Mouse (Mus musculus) liver, embryonic 11.5 days (tissue): ENCODE data around the gene Gm10283. TPM values are rescaled to one million over a fixed set of nuclear protein-coding genes. Genes with fewer than 3 reads are reported as not detected.

Source experiments
- ATAC-seq: fragments of 200-750 bp; cut with Nextera tagmentation; replicated peaks from 2 replicates; pipeline ENCODE4 v1.8.0; 2017; ENCODE audit warnings: moderate number of reproducible peaks, mild to moderate bottlenecking, moderate TSS enrichment, moderate library complexity; ENCODE audit not compliant: low FRiP score
- DNase-seq: peaks from one replicate; pipeline ENCODE4 v3.0.0-alpha.2; 2017; ENCODE audit warnings: low spot score
- H3K27ac ChIP-seq: fragments of 300-500 bp; sonication (generic); 2 replicates; pipeline ENCODE4 v1.5.1; 2014; ENCODE audit warnings: mild to moderate bottlenecking, low read depth, low read length, control low read depth
- H3K27me3 ChIP-seq: fragments of 300-500 bp; sonication (generic); replicated peaks from 2 replicates; pipeline ENCODE4 v1.6.1; 2014; ENCODE audit warnings: low read length, mixed read lengths; ENCODE audit not compliant: control insufficient read depth, insufficient read depth
- H3K36me3 ChIP-seq: fragments of 300-500 bp; sonication (generic); 2 replicates; pipeline ENCODE4 v1.6.1; 2014; ENCODE audit warnings: mild to moderate bottlenecking, low read length, moderate library complexity, mixed read lengths; ENCODE audit not compliant: control insufficient read depth, insufficient read depth
- H3K4me1 ChIP-seq: fragments of 300-500 bp; sonication (generic); replicated peaks from 2 replicates; pipeline ENCODE4 v1.6.1; 2014; ENCODE audit warnings: low read length, mixed read lengths; ENCODE audit not compliant: control insufficient read depth, insufficient read depth
- H3K4me2 ChIP-seq: fragments of 300-500 bp; sonication (generic); 2 replicates; pipeline ENCODE4 v1.6.1; 2014; ENCODE audit warnings: mild to moderate bottlenecking, control low read depth, moderate library complexity
- H3K4me3 ChIP-seq: fragments of 300-500 bp; sonication (generic); 2 replicates; pipeline ENCODE4 v1.5.1; 2014; ENCODE audit warnings: low read depth, low read length, control low read depth
- H3K9ac ChIP-seq: fragments of 300-500 bp; sonication (generic); 2 replicates; pipeline ENCODE4 v1.6.1; 2014; ENCODE audit warnings: low read depth, low read length, control low read depth
- H3K9me3 ChIP-seq: fragments of 300-500 bp; sonication (generic); 2 replicates; pipeline ENCODE4 v1.6.1; 2016; ENCODE audit warnings: low read length, inconsistent platforms, mixed read lengths; ENCODE audit not compliant: control insufficient read depth
- WGBS: fragments of 180-500 bp; shearing (Covaris S2); extraction: QIAGEN DNeasy Blood & Tissue Kit; methylation state at CpG from one replicate; pipeline ENCODE4 v1.1.7; 2014; 5-methylcytosine and 5-hydroxymethylcytosine counted together
- polyA plus RNA-seq: library from polyadenylated mRNA; unstranded; fragments of >200 nt; fragmentation: Nextera tagmentation; extraction: Ambion mirVana; gene quantifications from 2 replicates; pipeline ENCODE4 v1.2.1, GENCODE M21; 2014

Gm10283 gene
- polyA plus RNA-seq, 1 experiment from 2014 or later, result not detected

DNA sequence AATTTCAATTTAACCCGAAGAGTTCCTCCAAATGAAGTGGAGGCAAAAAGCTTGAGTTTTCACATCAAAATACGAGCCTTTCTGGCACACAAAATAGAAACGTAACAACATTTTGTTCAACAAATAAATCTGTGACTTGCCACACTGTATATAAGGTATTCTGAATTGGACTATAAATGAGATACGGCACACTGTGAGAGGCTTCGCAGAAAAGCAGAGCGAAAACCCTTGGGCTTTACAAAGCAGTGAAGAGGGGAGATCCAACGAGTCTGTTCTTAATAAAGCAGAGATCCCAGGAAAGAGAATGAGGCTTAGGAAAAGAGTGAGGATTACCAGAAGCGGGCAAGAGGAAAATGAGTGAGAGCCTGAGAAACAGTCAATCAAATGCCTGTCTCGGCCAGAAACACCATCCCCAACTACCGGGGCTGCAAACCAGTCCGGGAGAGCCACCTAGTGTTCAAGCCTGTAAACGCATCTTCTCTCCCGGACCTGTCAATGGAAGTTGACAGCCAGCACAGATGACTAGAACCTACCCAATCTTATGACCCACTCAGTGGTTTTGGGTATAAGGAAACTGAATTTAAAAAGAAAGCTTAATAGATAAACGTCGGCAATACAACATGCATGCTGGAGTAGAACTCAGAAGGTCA lies 36.2 kb downstream of the Gm10283 start:
- Histone ChIP-seq H3K9ac (no peak overlapping the region), H3K36me3 (no peaks in the 10 kb centered on the region), H3K4me2 (no peak overlapping the region), H3K4me3 (no peak overlapping the region), H3K27ac (no peak overlapping the region), H3K9me3 (no peaks in the 10 kb centered on the region), H3K27me3 (no peaks in the 10 kb centered on the region), H3K4me1 (no peaks in the 10 kb centered on the region)
- peak; percentile 36 for DNase-seq
- 40% methylated on average over 15 of the region's 15 CpGs for WGBS
- ATAC-seq, result no peak

DNA sequence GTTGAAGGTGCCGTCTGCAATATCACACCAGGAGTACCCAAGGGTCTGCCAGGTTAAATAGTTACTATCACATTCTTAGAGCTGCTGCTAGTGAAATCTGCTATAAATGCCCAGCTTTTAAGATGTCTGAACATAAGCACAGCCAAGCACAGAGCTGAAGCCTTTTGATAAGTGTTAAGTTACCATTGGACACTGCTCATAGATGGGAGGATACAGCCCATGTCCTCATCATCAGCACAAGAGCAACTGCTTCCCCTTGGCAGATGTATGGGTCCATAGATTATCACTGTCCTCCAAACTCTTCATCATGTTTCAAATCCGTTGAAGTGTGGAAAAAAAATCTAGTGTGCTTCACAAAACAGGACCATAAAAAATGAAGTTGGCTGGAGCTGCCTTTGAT lies 53.7 kb downstream of the Gm10283 start:
- 58% methylated on average over 2 of the region's 2 CpGs for WGBS
- Histone ChIP-seq H3K27ac (no peak overlapping the region), H3K9ac (no peak overlapping the region), H3K4me3 (no peak overlapping the region), H3K4me1 (no peaks in the 10 kb centered on the region), H3K36me3 (no peaks in the 10 kb centered on the region), H3K4me2 (no peak overlapping the region), H3K9me3 (no peaks in the 10 kb centered on the region), H3K27me3 (no peaks in the 10 kb centered on the region)
- ATAC-seq, result no peak
- no peak for DNase-seq

- Histone ChIP-seq H3K4me2 (no peak overlapping the region), H3K9me3 (no peaks in the 10 kb centered on the region), H3K4me1 (no peaks in the 10 kb centered on the region), H3K9ac (no peak overlapping the region), H3K27me3 (no peaks in the 10 kb centered on the region), H3K4me3 (no peak overlapping the region), H3K27ac (no peak overlapping the region), H3K36me3 (no peaks in the 10 kb centered on the region)
- 65% methylated on average over 6 of the region's 6 CpGs for WGBS
- DNase-seq (no peak), ATAC-seq (no peak)
Measured at GRCm38 (mm10) chr8:60444989-60445388, 58.0 kb downstream of the Gm10283 start.

DNA sequence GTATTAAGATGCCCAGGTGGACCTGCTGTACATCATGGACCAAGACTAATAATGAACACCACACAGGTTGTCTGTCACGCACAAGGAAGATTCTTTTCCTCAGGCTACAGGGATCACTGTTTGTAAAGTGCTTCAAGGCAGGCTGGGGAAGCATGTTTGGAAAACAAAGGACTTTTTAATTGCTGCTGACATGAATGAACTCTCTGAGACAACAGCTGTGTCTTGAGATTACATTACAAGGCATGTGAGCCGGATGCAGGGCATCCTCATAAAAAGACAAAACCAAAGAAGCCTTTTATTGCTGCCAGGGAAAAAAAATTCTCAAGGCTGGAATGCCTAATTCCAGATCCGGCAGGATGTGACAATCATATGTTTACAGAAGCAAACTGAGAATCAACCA lies 64.4 kb downstream of the Gm10283 start:
- H3K4me2 ChIP-seq, result no peak overlapping the region
- no peaks in the 10 kb centered on the region for H3K9me3 ChIP-seq
- ATAC-seq, result no peak
- H3K4me3 ChIP-seq, result no peak overlapping the region
- no peak overlapping the region for H3K27ac ChIP-seq
- no peak overlapping the region for H3K9ac ChIP-seq
- DNase-seq, result no peak
- H3K4me1 ChIP-seq, result no peaks in the 10 kb centered on the region
- H3K36me3 ChIP-seq, result no peaks in the 10 kb centered on the region
- H3K27me3 ChIP-seq, result no peaks in the 10 kb centered on the region
- WGBS, result 63% methylated on average over 3 of the region's 3 CpGs

- no peaks in the 10 kb centered on the region for H3K36me3 ChIP-seq
- WGBS, result 80% methylated on average over 3 of the region's 3 CpGs
- no peaks in the 10 kb centered on the region for H3K4me1 ChIP-seq
- ATAC-seq, result no peak
- no peak overlapping the region for H3K9ac ChIP-seq
- H3K4me2 ChIP-seq, result no peak overlapping the region
- no peak overlapping the region for H3K27ac ChIP-seq
- no peaks in the 10 kb centered on the region for H3K9me3 ChIP-seq
- H3K4me3 ChIP-seq, result no peak overlapping the region
- no peaks in the 10 kb centered on the region for H3K27me3 ChIP-seq
- no peak for DNase-seq
Measured at GRCm38 (mm10) chr8:60436872-60437271, 66.1 kb downstream of the Gm10283 start.

DNA sequence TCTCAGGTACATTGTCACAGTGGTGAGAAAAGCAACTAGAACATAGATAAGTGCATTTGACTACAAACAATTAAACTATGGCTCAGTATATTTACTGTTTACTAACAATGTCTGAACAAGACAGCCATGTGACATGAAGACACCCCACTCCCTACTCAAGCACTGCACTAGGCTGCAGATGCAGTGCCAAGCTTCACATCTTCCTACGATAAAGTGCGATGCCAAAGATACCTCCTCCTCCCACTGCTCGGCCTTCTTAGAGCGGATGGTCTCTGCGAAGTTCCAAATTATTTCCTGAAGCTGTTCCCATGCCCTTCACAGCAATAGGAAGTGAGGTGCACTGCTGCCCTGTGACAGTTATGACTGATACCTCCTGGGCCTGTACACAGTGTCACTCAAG lies 70.3 kb downstream of the Gm10283 start:
- WGBS, result 89% methylated on average over 5 of the region's 5 CpGs
- Histone ChIP-seq H3K4me3 (no peak overlapping the region), H3K9ac (no peak overlapping the region), H3K36me3 (no peaks in the 10 kb centered on the region), H3K27me3 (no peaks in the 10 kb centered on the region), H3K27ac (no peak overlapping the region), H3K4me2 (no peak overlapping the region), H3K4me1 (no peaks in the 10 kb centered on the region), H3K9me3 (no peaks in the 10 kb centered on the region)
- ATAC-seq (no peak), DNase-seq (no peak)

DNA sequence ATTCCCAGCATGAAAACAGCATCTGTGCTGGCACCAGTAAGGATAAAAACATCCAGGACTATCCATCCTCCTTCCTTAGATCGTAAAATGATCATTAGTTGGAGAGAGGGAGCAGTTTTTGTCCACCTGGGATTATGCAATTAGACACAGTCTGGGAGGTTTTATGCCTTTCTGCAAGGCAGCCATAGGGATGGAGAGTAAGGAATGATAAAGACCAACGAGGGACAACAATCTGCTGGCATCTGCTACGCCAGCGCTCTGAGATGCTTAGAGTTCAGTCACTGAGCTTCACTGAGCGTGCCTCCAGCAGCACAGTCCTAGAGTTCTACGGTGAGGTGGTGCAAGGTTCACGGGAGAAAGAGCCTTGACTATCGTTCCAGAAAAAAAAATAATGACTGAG lies 96.6 kb downstream of the Gm10283 start:
- DNase-seq, result no peak
- H3K36me3 ChIP-seq, result no peaks in the 10 kb centered on the region
- no peak overlapping the region for H3K4me3 ChIP-seq
- H3K9ac ChIP-seq, result no peak overlapping the region
- H3K4me2 ChIP-seq, result no peak overlapping the region
- no peaks in the 10 kb centered on the region for H3K9me3 ChIP-seq
- WGBS, result 70% methylated on average over 8 of the region's 8 CpGs
- H3K4me1 ChIP-seq, result no peaks in the 10 kb centered on the region
- no peaks in the 10 kb centered on the region for H3K27me3 ChIP-seq
- H3K27ac ChIP-seq, result no peak overlapping the region
- ATAC-seq, result no peak

DNA sequence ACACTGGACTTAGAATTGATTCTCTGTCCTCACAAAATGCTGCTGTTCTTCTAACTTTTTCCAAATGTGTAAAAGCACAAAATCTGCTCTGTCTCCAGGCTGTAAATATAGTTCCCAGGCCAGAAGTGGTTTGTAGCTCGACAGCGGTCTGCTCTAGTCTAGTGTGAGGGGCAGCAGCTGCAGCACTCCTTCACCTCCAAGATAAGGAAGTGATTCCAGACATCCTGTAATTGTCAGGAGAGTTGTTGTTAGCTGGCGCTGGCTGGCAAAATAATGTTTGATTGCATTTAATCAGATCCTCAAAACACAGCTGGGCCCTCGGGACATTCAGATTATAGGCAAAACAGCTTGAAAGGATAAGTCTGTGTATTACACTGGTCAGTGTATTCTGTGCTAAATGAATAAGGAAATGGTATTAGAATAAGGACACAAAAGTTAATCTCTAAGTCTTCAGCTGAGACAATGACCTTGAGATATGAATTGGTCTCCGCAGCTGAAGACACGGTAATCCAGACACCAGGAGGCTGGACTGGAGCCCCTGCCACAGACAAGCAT lies 97.9 kb downstream of the Gm10283 start:
- Histone ChIP-seq H3K27ac (no peak overlapping the region), H3K27me3 (no peaks in the 10 kb centered on the region), H3K9ac (no peak overlapping the region), H3K4me2 (no peak overlapping the region), H3K36me3 (no peaks in the 10 kb centered on the region), H3K4me1 (no peaks in the 10 kb centered on the region), H3K4me3 (no peak overlapping the region), H3K9me3 (no peaks in the 10 kb centered on the region)
- WGBS, result 35% methylated on average over 6 of the region's 6 CpGs
- no peak for DNase-seq
- no peak for ATAC-seq

GRCm38 (mm10) chr8:60393675-60394074 lies 109.3 kb downstream of the Gm10283 start:
- Histone ChIP-seq H3K9me3 (no peaks in the 10 kb centered on the region), H3K4me1 (no peaks in the 10 kb centered on the region), H3K27ac (no peak overlapping the region), H3K36me3 (no peaks in the 10 kb centered on the region), H3K4me2 (no peak overlapping the region), H3K9ac (no peak overlapping the region), H3K4me3 (no peak overlapping the region), H3K27me3 (no peaks in the 10 kb centered on the region)
- no peak for ATAC-seq
- no peak for DNase-seq
- WGBS, result 64% methylated on average over 4 of the region's 4 CpGs
